Mouse (Mus musculus) large intestine, adult 2 months (tissue): ENCODE results near the gene 2410002F23Rik. TPM values are rescaled to one million over a fixed set of nuclear protein-coding genes. Genes with fewer than 3 reads are reported as not detected.
"Not testable (repeated sequence)": the region's sequence is repeated elsewhere in the genome, so short reads cannot be mapped to it uniquely, and the experiment has no call there.

Experiments used
- DNase-seq: peaks from one replicate; pipeline ENCODE4 v3.0.0-alpha.2; 2012; ENCODE audit warnings: low read depth, low spot score
- WGBS: fragments of 180-500 bp; shearing (Covaris S2); methylation state at CpG from one replicate; pipeline ENCODE4 v1.1.7; 2018; 5-methylcytosine and 5-hydroxymethylcytosine counted together
- polyA plus RNA-seq: library from polyadenylated mRNA; depleted of rRNA; stranded (reverse); fragments of >200 nt; gene quantifications from 2 replicates; pipeline ENCODE4 v1.2.3, GENCODE M21; 2012

2410002F23Rik gene
- polyA plus RNA-seq, 1 experiment, result 57.0 TPM

DNA sequence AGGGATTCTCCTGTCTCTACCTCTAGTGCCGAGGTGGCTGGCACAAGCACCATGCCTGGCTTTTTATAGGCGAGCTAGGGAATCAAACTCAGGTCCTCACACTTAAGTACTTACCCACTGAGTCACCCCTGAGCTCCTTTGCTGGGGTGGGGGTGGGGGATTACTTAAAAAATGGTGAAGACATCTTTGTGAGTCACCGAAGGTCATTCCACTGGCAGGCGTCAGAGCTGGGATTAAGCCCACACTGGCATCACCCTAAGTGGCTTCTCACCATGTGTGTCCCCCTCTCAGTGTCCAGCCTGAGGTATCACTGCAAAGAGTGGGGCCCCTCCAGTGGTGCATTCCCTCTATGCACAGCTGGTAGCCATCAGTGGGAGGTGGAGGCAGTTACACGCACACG lies 13.9 kb downstream of the 2410002F23Rik start:
- WGBS, result 69% methylated on average over 6 of the region's 6 CpGs
- no peak for DNase-seq

GRCm38 (mm10) chr7:44261147-44261546 lies 14.6 kb downstream of the 2410002F23Rik start, which contains the start of gene Gm15517:
TSS of gene Gm15517 (plus strand) at chr7:44261447.
- WGBS, result 61% methylated on average over 5 of the region's 5 CpGs
- no peak for DNase-seq

GRCm38 (mm10) chr7:44262791-44263643 lies 16.5 kb downstream of the 2410002F23Rik start:
- WGBS, result 7% methylated on average over 34 of the region's 34 CpGs

GRCm38 (mm10) chr7:44268117-44268516 lies 21.6 kb downstream of the 2410002F23Rik start:
- 61% methylated on average over 11 of the region's 11 CpGs for WGBS
- DNase-seq, result no peak

More at GRCm38 (mm10) chr7:44262791-44263643, 16.5 kb downstream of the 2410002F23Rik start:
- DNase-seq, result peak; percentile 91

DNA sequence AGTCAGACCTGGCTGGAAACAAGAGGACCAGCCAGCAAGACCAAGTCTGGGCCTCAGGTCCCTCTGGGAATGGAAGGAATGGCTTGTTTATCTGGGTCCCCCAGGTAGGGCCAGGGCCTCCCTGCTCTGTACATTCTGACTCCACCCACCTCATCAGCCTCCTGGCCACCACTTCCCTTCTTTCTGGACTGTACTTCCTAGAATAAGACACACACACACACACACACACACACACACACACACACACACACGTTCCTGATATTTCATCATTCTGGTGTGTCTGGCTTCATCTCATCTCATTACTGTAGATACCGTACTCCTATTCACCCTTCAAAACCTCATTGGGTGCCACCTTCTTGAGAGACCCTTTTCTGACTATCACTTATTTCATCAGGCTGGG lies 22.9 kb downstream of the 2410002F23Rik start:
- no peak for DNase-seq
- 78% methylated on average over 2 of the region's 2 CpGs for WGBS

DNA sequence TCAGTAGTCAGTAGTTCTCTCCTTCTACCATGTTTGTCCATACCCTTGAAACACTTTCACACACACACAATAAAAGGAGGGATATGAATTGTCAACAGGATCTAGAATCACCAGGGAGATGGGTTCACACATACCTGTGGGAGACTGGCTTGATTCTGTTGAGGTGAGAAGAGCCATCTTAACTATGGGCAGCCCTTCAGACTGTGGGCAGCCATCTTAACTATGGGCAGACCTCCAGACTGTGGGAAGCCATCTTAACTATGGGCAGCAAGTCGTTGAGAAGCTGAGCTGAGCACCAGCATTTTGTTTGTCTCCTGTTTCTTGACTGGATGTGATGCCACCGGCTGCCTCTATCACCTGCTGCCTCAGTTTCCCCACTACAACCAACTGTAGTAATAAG lies 24.8 kb downstream of the 2410002F23Rik start:
- no peak for DNase-seq
- 78% methylated on average over 2 of the region's 2 CpGs for WGBS

- 80% methylated on average over 7 of the region's 7 CpGs for WGBS
Observed at GRCm38 (mm10) chr7:44272546-44272945, 26.0 kb downstream of the 2410002F23Rik start.

DNA sequence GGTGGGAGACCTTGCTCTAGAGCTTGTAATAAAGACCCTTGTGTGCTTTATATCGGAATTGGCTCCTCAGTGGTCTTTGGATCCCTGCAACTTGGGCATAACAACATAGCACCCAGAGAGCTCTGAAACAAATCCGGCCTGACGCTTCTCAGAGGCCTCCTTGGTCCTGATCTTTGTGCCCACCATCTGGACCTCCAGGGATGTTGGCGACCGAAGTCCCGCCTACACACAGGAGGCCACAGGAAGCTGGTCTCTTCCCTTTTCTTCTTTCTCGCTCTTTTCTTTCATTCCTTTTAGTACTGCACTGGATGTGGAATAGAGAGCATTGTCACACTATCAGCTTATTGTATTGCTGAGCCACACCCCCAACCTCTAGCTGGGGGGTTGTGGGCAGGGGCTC lies 26.9 kb downstream of the 2410002F23Rik start:
- WGBS, result 79% methylated on average over 7 of the region's 7 CpGs
- no peak for DNase-seq

More at GRCm38 (mm10) chr7:44272546-44272945, 26.0 kb downstream of the 2410002F23Rik start:
- no peak for DNase-seq

GRCm38 (mm10) chr7:44274096-44274495 lies 27.6 kb downstream of the 2410002F23Rik start:
- DNase-seq, result no peak
- WGBS, result 27% methylated on average over 11 of the region's 11 CpGs

- no peak for DNase-seq
- 78% methylated on average over 3 of the region's 3 CpGs for WGBS
Observed at GRCm38 (mm10) chr7:44275546-44275945, 29.0 kb downstream of the 2410002F23Rik start.

GRCm38 (mm10) chr7:44276461-44277249 lies 30.1 kb downstream of the 2410002F23Rik start:
- DNase-seq, result no peak
- 66% methylated on average over 10 of the region's 10 CpGs for WGBS

GRCm38 (mm10) chr7:44277250-44277622 lies 30.7 kb downstream of the 2410002F23Rik start:
- no peak for DNase-seq
- WGBS, result 48% methylated on average over 2 of the region's 2 CpGs

GRCm38 (mm10) chr7:44280959-44281358 lies 34.4 kb downstream of the 2410002F23Rik start:
- DNase-seq, result no peak
- WGBS, result 36% methylated on average over 1 of the region's 1 CpGs

DNA sequence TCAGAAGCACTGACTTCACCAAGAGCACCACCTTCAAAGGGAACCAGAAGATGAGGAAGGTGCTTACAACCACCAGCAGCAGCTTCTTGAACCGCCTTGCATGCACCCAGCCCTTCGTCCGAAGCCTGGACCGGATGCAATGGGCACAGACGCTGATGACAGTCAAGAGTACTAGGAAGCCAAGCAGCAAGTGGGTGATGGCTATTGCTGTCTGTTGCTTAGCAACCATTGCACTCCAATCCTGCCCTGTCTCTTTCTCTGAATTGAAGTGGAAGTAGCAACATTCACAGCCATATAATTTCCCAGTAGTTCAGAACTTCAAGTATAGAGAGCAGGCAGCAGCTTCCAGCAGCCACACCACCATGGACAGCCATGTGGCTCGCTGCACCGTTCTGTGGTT lies 35.1 kb downstream of the 2410002F23Rik start:
- WGBS, result 80% methylated on average over 7 of the region's 7 CpGs
- no peak for DNase-seq

GRCm38 (mm10) chr7:44287760-44288159 lies 41.2 kb downstream of the 2410002F23Rik start:
- WGBS, result 43% methylated on average over 7 of the region's 7 CpGs
- DNase-seq, result no peak

DNA sequence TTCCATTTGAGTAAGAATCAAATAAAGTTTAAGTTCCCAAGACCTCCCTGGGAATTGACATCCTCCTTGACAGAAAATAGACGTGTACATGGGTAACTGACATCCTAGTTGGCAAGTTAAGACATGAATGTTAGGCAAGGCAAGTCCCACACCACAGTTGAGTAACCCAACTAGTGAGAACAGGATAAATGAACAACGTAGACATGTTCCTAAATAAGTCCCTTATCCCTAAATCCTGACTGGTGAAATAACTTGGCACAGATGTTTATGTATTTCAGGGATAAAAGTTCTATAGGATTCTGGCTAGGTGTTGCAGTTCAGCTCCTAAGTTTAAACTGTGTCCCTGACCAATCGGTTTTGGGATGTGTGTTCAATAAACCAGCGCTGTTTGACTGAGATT lies 44.5 kb downstream of the 2410002F23Rik start:
- DNase-seq, result no peak
- 79% methylated on average over 4 of the region's 4 CpGs for WGBS

DNA sequence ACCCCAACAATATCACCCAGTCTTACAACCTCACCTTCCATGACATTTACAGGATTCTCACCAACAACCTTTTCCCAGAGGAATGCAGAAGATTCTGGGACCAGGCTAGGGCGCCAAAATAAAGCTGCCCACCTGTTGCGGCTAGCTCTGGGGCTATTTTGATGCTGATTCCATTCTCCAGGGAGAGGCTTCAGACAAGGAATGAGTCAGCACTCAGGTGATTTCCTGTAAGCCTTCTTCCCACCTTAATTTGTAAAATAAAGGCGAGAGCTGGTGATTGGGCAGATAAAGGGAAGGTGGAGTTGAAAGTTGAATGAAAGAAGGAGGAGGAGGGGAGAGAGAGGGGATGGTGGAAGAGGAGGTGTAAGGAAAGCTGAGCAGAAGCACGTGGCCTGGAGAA lies 44.9 kb downstream of the 2410002F23Rik start:
- WGBS, result 56% methylated on average over 4 of the region's 4 CpGs

GRCm38 (mm10) chr7:44297501-44297900 lies 51.0 kb downstream of the 2410002F23Rik start:
- WGBS, result 84% methylated on average over 2 of the region's 2 CpGs

More for the DNA sequence above, 44.9 kb downstream of the 2410002F23Rik start:
- DNase-seq, result no peak

More at GRCm38 (mm10) chr7:44297501-44297900, 51.0 kb downstream of the 2410002F23Rik start:
- DNase-seq, result not testable (repeated sequence)
